Mouse (Mus musculus) small intestine, adult 2 months (tissue): ENCODE measurements around the gene Soat2. TPM values are rescaled to one million over a fixed set of nuclear protein-coding genes. Genes with fewer than 3 reads are reported as not detected.
A peak's percentile ranks its signal among the peaks of the same experiment; 100 is the strongest.

Experiments
- H3K27ac ChIP-seq: fragments of 200-500 bp; 2 replicates; pipeline ENCODE4 v1.5.1; 2012; ENCODE audit warnings: low read depth, low read length, control low read depth, inconsistent platforms; ENCODE audit not compliant: insufficient read depth
- H3K27me3 ChIP-seq: fragments of 200-500 bp; 2 replicates; pipeline ENCODE4 v1.6.1; 2012; ENCODE audit warnings: mild to moderate bottlenecking, moderate library complexity, low read length, inconsistent platforms; ENCODE audit not compliant: control insufficient read depth, insufficient read depth
- H3K36me3 ChIP-seq: fragments of 200-500 bp; 2 replicates; pipeline ENCODE4 v1.6.1; 2012; ENCODE audit warnings: mild to moderate bottlenecking, low read length, control low read depth, inconsistent platforms; ENCODE audit not compliant: control insufficient read depth, insufficient read depth
- H3K4me1 ChIP-seq: fragments of 200-500 bp; 2 replicates; pipeline ENCODE4 v1.6.1; 2012; ENCODE audit warnings: low read length, inconsistent platforms, mixed read lengths; ENCODE audit not compliant: control insufficient read depth, insufficient read depth, insufficient read length
- H3K4me3 ChIP-seq: fragments of 200-500 bp; 2 replicates; pipeline ENCODE4 v1.5.1; 2012; ENCODE audit warnings: low read depth, mild to moderate bottlenecking, control low read depth, inconsistent platforms, low read length, moderate library complexity
- CTCF ChIP-seq: fragments of 200-500 bp; IDR thresholded peaks from 2 replicates; pipeline ENCODE4 v1.5.1; 2012; ENCODE audit warnings: low read depth, mild to moderate bottlenecking, control low read depth, inconsistent platforms, low read length, moderate library complexity, mixed read lengths; ENCODE audit not compliant: insufficient replicate concordance, insufficient read length; ENCODE audit errors: extremely low read depth
- POLR2A ChIP-seq: fragments of 200-500 bp; IDR thresholded peaks from 2 replicates; pipeline ENCODE4 v1.6.1; 2012; ENCODE audit warnings: low read depth, mild to moderate bottlenecking, control low read depth, inconsistent platforms, low read length, moderate library complexity
- WGBS: fragments of 180-500 bp; shearing (Covaris S2); methylation state at CpG from one replicate; pipeline ENCODE4 v1.1.7; 2018; 5-methylcytosine and 5-hydroxymethylcytosine counted together
- polyA plus RNA-seq: library from polyadenylated mRNA; depleted of rRNA; stranded (reverse); fragments of >200 nt; gene quantifications from 2 replicates; pipeline ENCODE4 v1.2.3, GENCODE M21; 2012

The Soat2 gene
- polyA plus RNA-seq, 1 experiment, result 454 TPM

- H3K27ac ChIP-seq, result no peak overlapping the region
- 92% methylated on average over 16 of the region's 16 CpGs for WGBS
These were observed 25.5 kb downstream of the Soat2 start for GRCm38 (mm10) chr15:102175736-102176319.

GRCm38 (mm10) chr15:102176571-102177316 lies 26.4 kb downstream of the Soat2 start:
- WGBS, result 52% methylated on average over 7 of the region's 7 CpGs
- H3K36me3 ChIP-seq, result no peaks in the 10 kb centered on the region

More at GRCm38 (mm10) chr15:102175736-102176319, 25.5 kb downstream of the Soat2 start:
- TF ChIP-seq CTCF (no peak), POLR2A (no peak)
- H3K4me1 ChIP-seq, result peaks cover 6% of the 10 kb centered on the region; the same call in 1 of the 2 replicates
- no peaks in the 10 kb centered on the region for H3K36me3 ChIP-seq
- no peaks in the 10 kb centered on the region for H3K27me3 ChIP-seq
- no peak overlapping the region for H3K4me3 ChIP-seq

GRCm38 (mm10) chr15:102177417-102177816 lies 27.1 kb downstream of the Soat2 start:
- no peaks in the 10 kb centered on the region for H3K36me3 ChIP-seq
- whole genome bisulfite sequencing, result 70% methylated on average over 8 of the region's 8 CpGs
- H3K4me3 ChIP-seq, result no peak overlapping the region
- no peak for TF ChIP-seq CTCF
- TF ChIP-seq POLR2A, result no peak
- H3K4me1 ChIP-seq, result peaks cover 6% of the 10 kb centered on the region; the same call in 1 of the 2 replicates
- H3K27ac ChIP-seq, result no peak overlapping the region
- no peaks in the 10 kb centered on the region for H3K27me3 ChIP-seq

More at GRCm38 (mm10) chr15:102176571-102177316, 26.4 kb downstream of the Soat2 start:
- Histone ChIP-seq H3K27ac (peak overlapping the region; percentile 56), H3K27me3 (no peaks in the 10 kb centered on the region), H3K4me1 (peaks cover 6% of the 10 kb centered on the region; the same call in 1 of the 2 replicates), H3K4me3 (no peak overlapping the region)
- TF ChIP-seq CTCF, result no peak
- no peak for TF ChIP-seq POLR2A

- 15% methylated on average over 6 of the region's 6 CpGs for WGBS
- H3K4me3 ChIP-seq, result no peak overlapping the region
- peaks cover 6% of the 10 kb centered on the region; the same call in 1 of the 2 replicates for H3K4me1 ChIP-seq
- no peak overlapping the region for H3K27ac ChIP-seq
- H3K36me3 ChIP-seq, result no peaks in the 10 kb centered on the region
- no peaks in the 10 kb centered on the region for H3K27me3 ChIP-seq
- TF ChIP-seq CTCF (peak; percentile 77; the same call in 1 of the 2 replicates), POLR2A (no peak)
These were observed 28.0 kb downstream of the Soat2 start for GRCm38 (mm10) chr15:102178279-102178678.

- 91% methylated on average over 9 of the region's 9 CpGs for WGBS
- H3K27me3 ChIP-seq, result no peaks in the 10 kb centered on the region
- TF ChIP-seq POLR2A, result no peak
- no peak for TF ChIP-seq CTCF
These were observed 28.8 kb downstream of the Soat2 start for GRCm38 (mm10) chr15:102179106-102179505.

GRCm38 (mm10) chr15:102179924-102180323 lies 29.6 kb downstream of the Soat2 start:
- H3K4me1 ChIP-seq, result peaks cover 6% of the 10 kb centered on the region; the same call in 1 of the 2 replicates
- no peak for TF ChIP-seq POLR2A
- no peak for TF ChIP-seq CTCF
- H3K4me3 ChIP-seq, result no peak overlapping the region
- 91% methylated on average over 14 of the region's 14 CpGs for WGBS
- no peaks in the 10 kb centered on the region for H3K36me3 ChIP-seq
- no peaks in the 10 kb centered on the region for H3K27me3 ChIP-seq
- H3K27ac ChIP-seq, result no peak overlapping the region

More at GRCm38 (mm10) chr15:102179106-102179505, 28.8 kb downstream of the Soat2 start:
- no peak overlapping the region for H3K4me3 ChIP-seq
- peaks cover 6% of the 10 kb centered on the region; the same call in 1 of the 2 replicates for H3K4me1 ChIP-seq
- H3K27ac ChIP-seq, result no peak overlapping the region
- H3K36me3 ChIP-seq, result no peaks in the 10 kb centered on the region

- 81% methylated on average over 3 of the region's 3 CpGs for WGBS
- Histone ChIP-seq H3K4me1 (peaks cover 3% of the 10 kb centered on the region; the same call in 1 of the 2 replicates), H3K36me3 (no peaks in the 10 kb centered on the region; the same call in 1 of the 2 replicates), H3K4me3 (no peak overlapping the region), H3K27ac (no peak overlapping the region), H3K27me3 (no peaks in the 10 kb centered on the region)
- no peak for TF ChIP-seq POLR2A
- TF ChIP-seq CTCF, result no peak
These were observed 32.8 kb downstream of the Soat2 start for GRCm38 (mm10) chr15:102183076-102183475.
